Mouse (Mus musculus) inflammation-experienced regulatory T-cells (primary cell): ENCODE measurements around the gene Zcchc14. TPM values are rescaled to one million over a fixed set of nuclear protein-coding genes. Genes with fewer than 3 reads are reported as not detected.

Experiments used
- polyA plus RNA-seq, 2 experiments: library from polyadenylated mRNA; unstranded; fragments of 100-300 nt; shearing (Covaris generic); gene quantifications; one replicate each; pipeline ENCODE4 v1.2.1; 2017

Zcchc14 gene
- polyA plus RNA-seq = 1 to 10 TPM in 1 of 2 experiments, under 1 TPM in 1; 0.19 to 2.8 TPM

DNA sequence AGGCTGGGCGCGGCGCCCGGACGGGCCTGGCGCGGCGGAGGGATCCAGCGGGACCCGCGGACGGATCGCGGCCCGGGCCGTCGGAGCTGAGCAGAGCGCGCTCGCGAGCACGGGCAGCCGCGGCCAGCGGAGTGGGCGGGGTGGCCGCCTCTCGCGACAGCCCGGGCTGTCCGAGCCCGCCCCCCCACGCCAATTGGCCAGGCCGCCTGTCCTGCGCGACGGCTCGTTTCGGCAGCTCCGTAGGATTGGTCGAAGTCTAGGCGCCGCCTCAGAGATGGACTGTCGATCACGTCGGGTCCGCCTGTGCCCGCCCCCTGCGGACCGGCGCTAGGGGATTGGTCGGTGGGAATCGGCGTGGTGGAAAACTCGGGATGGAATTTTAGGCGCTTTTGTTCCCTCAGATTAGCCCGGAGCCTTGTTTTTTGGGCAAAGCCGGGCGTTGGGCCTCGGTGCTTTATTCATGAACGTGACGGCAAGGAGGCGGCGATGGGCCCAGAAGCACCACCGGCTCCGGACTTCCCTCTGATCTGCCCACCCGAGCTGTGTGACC is at the start of gene Zcchc14:
Zcchc14 (minus strand) TSS at position 128 of the 550 bp plus-strand sequence.

DNA sequence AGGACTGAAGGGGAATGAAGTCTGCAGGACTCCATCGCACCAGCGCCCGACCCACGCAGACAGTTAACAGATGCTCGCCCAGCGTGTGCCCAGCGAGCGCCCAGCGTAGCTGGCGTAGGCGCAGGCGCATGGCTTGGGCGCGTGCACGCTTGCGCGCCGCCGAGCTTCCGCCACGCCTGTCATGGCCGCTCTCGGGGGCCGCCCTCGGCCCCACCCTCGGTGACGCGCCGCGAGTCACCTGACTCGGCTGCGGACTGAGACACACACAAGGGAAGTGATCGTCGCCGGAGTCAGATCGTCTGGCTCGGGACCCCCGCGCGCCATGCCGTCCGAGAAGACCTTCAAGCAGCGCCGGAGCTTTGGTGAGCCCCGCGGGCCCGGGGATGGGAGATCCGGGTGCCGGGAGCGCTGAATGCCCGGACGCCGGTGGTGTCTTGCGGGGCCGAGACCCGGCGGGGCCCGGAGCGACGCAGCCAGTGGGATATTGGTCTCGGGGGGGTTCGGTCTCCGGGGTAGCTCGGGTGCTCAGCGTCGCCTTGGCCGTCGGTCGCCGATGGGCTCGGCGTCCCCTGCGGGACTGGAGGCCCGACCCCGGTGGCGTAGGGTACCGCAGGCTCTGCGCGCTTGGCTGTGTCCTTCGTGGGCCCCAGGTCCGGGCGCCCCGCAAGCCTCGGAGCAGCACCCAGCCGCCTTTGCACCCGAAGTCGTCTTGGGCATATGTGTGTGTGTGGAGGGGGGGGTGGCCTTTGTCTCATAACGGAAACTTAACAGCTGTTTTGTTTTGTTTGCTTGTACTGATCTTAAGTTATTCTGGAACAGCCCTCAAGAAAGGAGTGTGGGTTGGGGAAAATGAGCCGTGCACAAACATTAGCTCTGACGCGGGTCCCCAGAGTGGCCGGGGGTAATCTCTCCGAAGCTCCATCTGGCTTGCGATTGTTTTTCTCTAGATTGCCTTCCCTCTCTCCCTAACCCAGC is 62.2 kb downstream of the Zcchc14 start, which contains the start of gene Map1lc3b:
Map1lc3b (plus strand) TSS at position 159 of the 975 bp plus-strand sequence.

DNA sequence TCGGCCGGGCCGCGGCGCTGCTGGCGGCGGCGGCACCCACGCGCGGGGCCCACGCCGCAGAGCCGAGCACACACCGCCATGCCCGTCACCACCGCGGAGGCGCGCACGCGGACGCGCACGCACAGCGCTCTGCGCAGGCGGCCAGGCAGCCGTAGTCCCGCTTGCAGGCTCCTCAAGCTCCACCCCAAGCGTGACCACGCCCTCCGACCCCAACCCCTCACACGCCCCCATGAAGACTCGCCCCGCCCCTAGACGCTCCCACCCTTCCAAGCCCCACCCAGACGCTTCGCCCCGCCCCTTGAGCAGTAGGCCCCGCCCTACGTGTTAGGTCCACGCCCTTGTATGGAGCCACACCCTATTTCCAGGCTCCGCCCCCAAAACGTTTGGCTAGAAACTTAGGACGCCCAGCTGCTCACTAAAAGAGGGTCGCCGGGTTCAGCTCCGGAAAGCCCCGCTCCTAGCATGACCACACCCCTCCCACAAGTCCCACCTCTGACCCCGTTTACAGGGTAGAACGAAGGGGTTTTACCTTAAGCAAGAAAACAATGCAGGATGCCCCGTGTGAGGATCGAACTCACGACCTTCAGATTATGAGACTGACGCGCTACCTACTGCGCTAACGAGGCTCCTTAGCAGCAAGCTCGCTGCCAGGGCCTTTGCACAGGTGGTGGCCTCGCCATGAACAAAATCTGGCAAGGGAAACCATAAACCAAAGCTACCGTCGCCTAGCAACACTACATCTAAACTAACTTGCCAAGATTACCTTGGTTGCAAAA is 73.8 kb downstream of the Zcchc14 start, which contains the start of gene Fbxo31:
Fbxo31 (minus strand) TSS at position 131 of the 776 bp plus-strand sequence.

Other genes with a start within 250 kb of the Zcchc14 start
- under 1 TPM in 1 of 2 experiments, not detected in 1; 0.78 TPM for gene 1700018B08Rik, start 108.6 kb downstream of the Zcchc14 start, polyA plus RNA-seq
- gene Fbxo31, start 74.1 kb downstream of the Zcchc14 start, polyA plus RNA-seq = 10 to 100 TPM; 31.7 to 42.2 TPM
- 100 to 1,000 TPM; 231 to 284 TPM for gene Map1lc3b, start 62.5 kb downstream of the Zcchc14 start, polyA plus RNA-seq
- gene Jph3, start 76.7 kb upstream of the Zcchc14 start, polyA plus RNA-seq = under 1 TPM; 0.33 to 0.67 TPM
- gene Klhdc4, start 176.7 kb upstream of the Zcchc14 start, polyA plus RNA-seq = 10 to 100 TPM; 38.8 to 39.7 TPM